In genomic region chr9:56500893-56501590, GRCm38 (mm10) we compare ENCODE assay signal across 9 mouse cellular contexts.
DNase-seq lines count a peak whose midpoint lies in the region; ATAC-seq lines count a peak whose summit lies in the region.
"Had no signal": no experiment of that assay in that cellular context is flagged by ENCODE, and none has a peak within 500 bp of the region (broad histone marks: within the 10 kb centered on the region; RNA-seq: fewer than 3 reads in every experiment).

No protein-coding gene starts in this region.

- H3K4me1 ChIP-seq in kidney, embryonic 15.5 days = peaks cover 86% of the 10 kb centered on the region
- peaks cover 43% of the 10 kb centered on the region for H3K4me1 ChIP-seq in intestine, embryonic 16.5 days (ENCODE audit: control insufficient read depth, insufficient read depth, low read length)

- ATAC-seq in kidney, embryonic 15.5 days (replicated peaks; ENCODE audit: low FRiP score) = no peak
- ATAC-seq in intestine, embryonic 16.5 days = no peak

- peak; percentile 16 for DNase-seq in gastrocnemius, adult 18-20 months (ENCODE audit: low spot score)
- DNase-seq in gastrocnemius, postnatal 10 days = no peak
- no peak for DNase-seq in kidney, postnatal 4 days
- peak; percentile 71 for DNase-seq in 3T3-L1 (ENCODE audit: low read depth, low spot score)
- no peak for DNase-seq in layer of hippocampus, postnatal 14 days (ENCODE audit: low spot score in 2 of 2)
- no peak for DNase-seq in right cerebral cortex, adult 2 months (ENCODE audit: low spot score in 2 of 2)
- DNase-seq: cerebellum, adult 18-20 months had no signal

- 57% methylated on average over 8 of the region's 8 CpGs for WGBS in kidney, embryonic 15.5 days
- 79% methylated on average over 8 of the region's 8 CpGs for WGBS in intestine, embryonic 16.5 days

- H3K9ac ChIP-seq in kidney, embryonic 15.5 days = no peak overlapping the region
- H3K9ac ChIP-seq in intestine, embryonic 16.5 days (ENCODE audit: low read depth, low read length) = no peak overlapping the region

- H3K9me3 ChIP-seq in kidney, embryonic 15.5 days (replicated peaks) = no peaks in the 10 kb centered on the region
- no peaks in the 10 kb centered on the region for H3K9me3 ChIP-seq in intestine, embryonic 16.5 days (ENCODE audit: control insufficient read depth, low read length)

- no peaks in the 10 kb centered on the region for H3K36me3 ChIP-seq in kidney, embryonic 15.5 days
- H3K36me3 ChIP-seq in intestine, embryonic 16.5 days (ENCODE audit: control insufficient read depth, insufficient read depth, low read length) = no peaks in the 10 kb centered on the region

- H3K27me3 ChIP-seq in kidney, embryonic 15.5 days = no peaks in the 10 kb centered on the region
- H3K27me3 ChIP-seq in intestine, embryonic 16.5 days (replicated peaks; ENCODE audit: control insufficient read depth, insufficient read depth, low read length) = no peaks in the 10 kb centered on the region

- peak overlapping the region; percentile 98 for H3K27ac ChIP-seq in kidney, embryonic 15.5 days
- peak overlapping the region; percentile 64 for H3K27ac ChIP-seq in intestine, embryonic 16.5 days (ENCODE audit: low read length)

- H3K4me2 ChIP-seq in kidney, embryonic 15.5 days = no peak overlapping the region
- no peak overlapping the region for H3K4me2 ChIP-seq in intestine, embryonic 16.5 days (ENCODE audit: low read depth, low read length)

- H3K4me3 ChIP-seq in kidney, embryonic 15.5 days (replicated peaks) = no peak overlapping the region
- no peak overlapping the region for H3K4me3 ChIP-seq in intestine, embryonic 16.5 days (ENCODE audit: low read length)

Comparison
In these comparisons a context has a peak if more than half of its experiments do, and no peak if none do; other contexts are left out.
1. DNase-seq: peak in gastrocnemius, adult 18-20 months (single experiment) and 3T3-L1 (single experiment); none in gastrocnemius, postnatal 10 days (single experiment), kidney, postnatal 4 days (0 of 2), layer of hippocampus, postnatal 14 days (0 of 2) and right cerebral cortex, adult 2 months (0 of 2).